Mouse (Mus musculus): ENCODE data around the gene Gmds. TPM values are rescaled to one million over a fixed set of nuclear protein-coding genes. Genes with fewer than 3 reads are reported as not detected.

Gene Gmds
- polyA plus RNA-seq, 1 experiment from 2014 or later: 35.1 TPM

- Histone ChIP-seq H3K4me1 (peaks cover 23% of the 10 kb centered on the region), H3K9me3 (no peaks in the 10 kb centered on the region), H3K27ac (replicated peaks) (no peak overlapping the region), H3K27me3 (peaks cover 89% of the 10 kb centered on the region), H3K4me3 (peak overlapping the region; percentile 37), H3K4me2 (replicated peaks) (peak overlapping the region; percentile 61), H3K9ac (replicated peaks) (no peak overlapping the region), H3K36me3 (no peaks in the 10 kb centered on the region)
- 3% methylated on average over 25 of the region's 25 CpGs for WGBS
- no peak for ATAC-seq (ENCODE audit: low FRiP score, low read depth)
These were observed 536.7 kb downstream of the Gmds start for GRCm38 (mm10) chr13:31801703-31802305.

GRCm38 (mm10) chr13:31800581-31801576 lies 537.7 kb downstream of the Gmds start:
- H3K4me1 ChIP-seq: peaks cover 16% of the 10 kb centered on the region
- H3K4me3 ChIP-seq: peak overlapping the region; percentile 37
- ATAC-seq (ENCODE audit: low FRiP score, low read depth): peak; percentile 88
- H3K4me2 ChIP-seq (replicated peaks): peak overlapping the region; percentile 61
- peak overlapping the region; percentile 37; the same call in 1 of the 2 replicates for H3K9ac ChIP-seq (replicated peaks)
- WGBS: 2% methylated on average over 42 of the region's 43 CpGs
- H3K36me3 ChIP-seq: no peaks in the 10 kb centered on the region
- H3K27me3 ChIP-seq: peaks cover 81% of the 10 kb centered on the region
- no peak overlapping the region for H3K27ac ChIP-seq (replicated peaks)
- no peaks in the 10 kb centered on the region for H3K9me3 ChIP-seq

- no peak overlapping the region for H3K9ac ChIP-seq (replicated peaks)
- H3K4me2 ChIP-seq (replicated peaks): no peak overlapping the region
- no peak overlapping the region for H3K27ac ChIP-seq (replicated peaks)
- H3K36me3 ChIP-seq: no peaks in the 10 kb centered on the region
- 33% methylated on average over 9 of the region's 9 CpGs for WGBS
- no peak overlapping the region for H3K4me3 ChIP-seq
- peaks cover 11% of the 10 kb centered on the region; the same call in 1 of the 2 replicates for H3K4me1 ChIP-seq
- H3K27me3 ChIP-seq: peaks cover 55% of the 10 kb centered on the region
- no peak for ATAC-seq (ENCODE audit: low FRiP score, low read depth)
- no peaks in the 10 kb centered on the region for H3K9me3 ChIP-seq
These were observed 540.5 kb downstream of the Gmds start for GRCm38 (mm10) chr13:31798075-31798474.

GRCm38 (mm10) chr13:31797346-31797745 lies 541.2 kb downstream of the Gmds start:
- Histone ChIP-seq H3K36me3 (no peaks in the 10 kb centered on the region), H3K9me3 (no peaks in the 10 kb centered on the region), H3K9ac (replicated peaks) (no peak overlapping the region), H3K27ac (replicated peaks) (no peak overlapping the region), H3K4me3 (no peak overlapping the region), H3K4me2 (replicated peaks) (no peak overlapping the region), H3K4me1 (peaks cover 11% of the 10 kb centered on the region; the same call in 1 of the 2 replicates), H3K27me3 (peaks cover 50% of the 10 kb centered on the region)
- 79% methylated on average over 10 of the region's 10 CpGs for WGBS
- ATAC-seq (ENCODE audit: low FRiP score, low read depth): no peak

GRCm38 (mm10) chr13:31793163-31793562 lies 545.4 kb downstream of the Gmds start:
- H3K9ac ChIP-seq (replicated peaks): no peak overlapping the region
- H3K4me2 ChIP-seq (replicated peaks): no peak overlapping the region
- no peaks in the 10 kb centered on the region for H3K4me1 ChIP-seq
- 60% methylated on average over 5 of the region's 5 CpGs for WGBS
- 0 out of 2 replicates have a peak, but pooled peaks have one; percentile 36 for ATAC-seq (ENCODE audit: low FRiP score, low read depth)
- H3K27me3 ChIP-seq: peaks cover 8% of the 10 kb centered on the region
- no peak overlapping the region for H3K4me3 ChIP-seq
- no peaks in the 10 kb centered on the region for H3K36me3 ChIP-seq
- H3K27ac ChIP-seq (replicated peaks): no peak overlapping the region
- H3K9me3 ChIP-seq: no peaks in the 10 kb centered on the region

- WGBS: 21% methylated on average over 17 of the region's 17 CpGs
- H3K4me1 ChIP-seq: no peaks in the 10 kb centered on the region
- peak overlapping the region; percentile 24 for H3K4me2 ChIP-seq (replicated peaks)
- no peak overlapping the region for H3K27ac ChIP-seq (replicated peaks)
- H3K27me3 ChIP-seq: peaks cover 3% of the 10 kb centered on the region; the same call in 1 of the 2 replicates
- no peak overlapping the region for H3K4me3 ChIP-seq
- H3K9ac ChIP-seq (replicated peaks): no peak overlapping the region
- no peaks in the 10 kb centered on the region for H3K9me3 ChIP-seq
- peak; percentile 72 for ATAC-seq (ENCODE audit: low FRiP score, low read depth)
- H3K36me3 ChIP-seq: no peaks in the 10 kb centered on the region
These were observed 545.9 kb downstream of the Gmds start for GRCm38 (mm10) chr13:31792480-31793132.

GRCm38 (mm10) chr13:31784757-31785156 lies 553.8 kb downstream of the Gmds start:
- H3K4me2 ChIP-seq (replicated peaks): no peak overlapping the region
- no peak overlapping the region for H3K27ac ChIP-seq (replicated peaks)
- no peaks in the 10 kb centered on the region for H3K4me1 ChIP-seq
- no peaks in the 10 kb centered on the region for H3K27me3 ChIP-seq
- no peaks in the 10 kb centered on the region for H3K9me3 ChIP-seq
- ATAC-seq (ENCODE audit: low FRiP score, low read depth): no peak
- H3K36me3 ChIP-seq: no peaks in the 10 kb centered on the region
- no peak overlapping the region for H3K9ac ChIP-seq (replicated peaks)
- 83% methylated on average over 7 of the region's 7 CpGs for WGBS
- no peak overlapping the region for H3K4me3 ChIP-seq

- no peak overlapping the region for H3K9ac ChIP-seq (replicated peaks)
- H3K4me1 ChIP-seq: no peaks in the 10 kb centered on the region
- H3K27ac ChIP-seq (replicated peaks): no peak overlapping the region
- no peak overlapping the region for H3K4me3 ChIP-seq
- no peaks in the 10 kb centered on the region for H3K36me3 ChIP-seq
- H3K9me3 ChIP-seq: no peaks in the 10 kb centered on the region
- ATAC-seq (ENCODE audit: low FRiP score, low read depth): no peak
- H3K4me2 ChIP-seq (replicated peaks): no peak overlapping the region
- 87% methylated on average over 2 of the region's 2 CpGs for WGBS
- no peaks in the 10 kb centered on the region for H3K27me3 ChIP-seq
These were observed 556.5 kb downstream of the Gmds start for GRCm38 (mm10) chr13:31782063-31782462.

GRCm38 (mm10) chr13:31780299-31780698 lies 558.2 kb downstream of the Gmds start:
- Histone ChIP-seq H3K4me1 (no peaks in the 10 kb centered on the region), H3K4me2 (replicated peaks) (no peak overlapping the region), H3K27me3 (no peaks in the 10 kb centered on the region), H3K4me3 (no peak overlapping the region), H3K36me3 (no peaks in the 10 kb centered on the region), H3K27ac (replicated peaks) (no peak overlapping the region), H3K9ac (replicated peaks) (no peak overlapping the region), H3K9me3 (no peaks in the 10 kb centered on the region)
- 93% methylated on average over 3 of the region's 3 CpGs for WGBS
- no peak for ATAC-seq (ENCODE audit: low FRiP score, low read depth)

GRCm38 (mm10) chr13:31779281-31779981 lies 559.1 kb downstream of the Gmds start:
- 76% methylated on average over 17 of the region's 17 CpGs for WGBS
- H3K27me3 ChIP-seq: no peaks in the 10 kb centered on the region
- no peak overlapping the region for H3K4me2 ChIP-seq (replicated peaks)
- H3K9ac ChIP-seq (replicated peaks): no peak overlapping the region
- ATAC-seq (ENCODE audit: low FRiP score, low read depth): no peak
- H3K9me3 ChIP-seq: no peaks in the 10 kb centered on the region
- no peak overlapping the region for H3K27ac ChIP-seq (replicated peaks)
- H3K36me3 ChIP-seq: no peaks in the 10 kb centered on the region
- no peak overlapping the region for H3K4me3 ChIP-seq
- H3K4me1 ChIP-seq: no peaks in the 10 kb centered on the region

GRCm38 (mm10) chr13:31775762-31776161 lies 562.8 kb downstream of the Gmds start:
- no peaks in the 10 kb centered on the region for H3K27me3 ChIP-seq
- no peaks in the 10 kb centered on the region for H3K36me3 ChIP-seq
- ATAC-seq (ENCODE audit: low FRiP score, low read depth): no peak
- 81% methylated on average over 5 of the region's 5 CpGs for WGBS
- no peak overlapping the region for H3K4me3 ChIP-seq
- H3K4me2 ChIP-seq (replicated peaks): no peak overlapping the region
- no peak overlapping the region for H3K9ac ChIP-seq (replicated peaks)
- H3K9me3 ChIP-seq: no peaks in the 10 kb centered on the region
- H3K4me1 ChIP-seq: no peaks in the 10 kb centered on the region
- no peak overlapping the region for H3K27ac ChIP-seq (replicated peaks)
